Mouse (Mus musculus) urinary bladder, postnatal 36 days (tissue): ENCODE measurements around the gene Tapbpl.
A peak's percentile ranks its signal among the peaks of the same experiment; 100 is the strongest.

Experiments used
- DNase-seq, 2 experiments: peaks; one replicate each; pipeline ENCODE4 v3.0.0; 2022; ENCODE audit warnings: low spot score in 2 of 2, mixed read lengths in 1 of 2

Tapbpl gene

DNA sequence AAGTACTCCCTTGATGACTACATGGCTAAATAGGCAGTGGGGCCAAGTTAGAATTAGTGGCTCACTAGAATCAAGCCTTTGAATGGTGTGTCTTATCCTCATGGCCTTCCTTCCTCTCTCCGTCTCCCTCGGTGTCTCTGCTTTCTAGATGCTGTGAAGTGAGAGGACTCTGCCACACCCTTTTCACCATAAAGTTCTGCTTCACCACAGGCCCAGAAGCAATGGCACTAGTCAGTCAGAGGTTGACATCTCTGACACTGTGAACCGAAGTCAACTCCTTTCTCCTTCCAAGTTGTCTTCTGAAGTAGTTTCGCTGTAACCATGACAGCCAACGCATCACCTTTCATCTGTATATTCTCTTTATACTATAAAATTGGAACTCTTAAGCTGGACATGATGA, 7.9 kb upstream of the Tapbpl start:
- DNase-seq, result no peak

DNA sequence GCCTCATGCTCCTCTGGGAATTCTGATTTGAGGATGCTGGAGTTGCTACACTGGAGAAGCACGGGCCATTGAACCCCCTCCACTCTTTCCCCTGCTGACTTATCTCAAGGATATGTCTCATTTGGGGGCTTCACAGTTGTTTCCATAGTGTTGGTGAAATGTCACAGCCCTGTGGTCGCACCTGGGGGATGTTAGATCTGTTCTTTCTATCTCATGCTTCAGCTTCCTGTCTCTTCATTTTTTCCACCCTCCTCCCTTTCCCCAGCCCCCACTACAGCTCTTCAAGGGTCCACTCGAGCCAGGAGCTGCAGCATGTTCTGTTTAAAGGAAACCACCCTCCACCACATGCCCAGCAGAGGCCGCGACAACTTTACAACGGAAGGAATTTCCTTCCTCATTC, 6.7 kb upstream of the Tapbpl start:
- DNase-seq, result no peak

- DNase-seq, result no peak
Measured at GRCm38 (mm10) chr6:125237421-125237820, 5.8 kb upstream of the Tapbpl start.

- DNase-seq, result no peak
Measured at GRCm38 (mm10) chr6:125236782-125237181, 5.1 kb upstream of the Tapbpl start, which contains the start of gene Cd27. TSS of gene Cd27 (minus strand) at chr6:125237010.

DNA sequence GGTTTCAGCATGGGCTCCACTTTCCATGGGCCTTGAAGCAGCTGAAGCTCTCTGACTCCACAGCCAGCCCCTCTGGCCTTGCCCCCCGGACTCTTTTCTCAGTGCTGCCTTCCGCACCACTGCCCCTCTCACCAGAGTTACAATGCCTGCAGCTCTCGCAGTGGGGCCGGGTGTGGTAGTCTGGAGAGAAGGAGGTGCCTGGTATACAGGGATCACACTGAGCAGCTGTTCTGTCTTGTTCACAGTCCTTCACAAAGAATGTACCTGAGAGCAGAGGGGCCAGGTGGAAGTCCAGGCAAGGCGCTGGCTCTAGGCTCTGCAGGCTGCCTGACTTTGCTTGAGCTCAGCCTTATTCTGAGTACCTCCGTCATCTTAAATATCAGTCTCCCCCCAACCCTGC, 4.7 kb upstream of the Tapbpl start:
- DNase-seq, result no peak

GRCm38 (mm10) chr6:125234520-125234828, 2.8 kb upstream of the Tapbpl start:
- DNase-seq, result no peak

DNA sequence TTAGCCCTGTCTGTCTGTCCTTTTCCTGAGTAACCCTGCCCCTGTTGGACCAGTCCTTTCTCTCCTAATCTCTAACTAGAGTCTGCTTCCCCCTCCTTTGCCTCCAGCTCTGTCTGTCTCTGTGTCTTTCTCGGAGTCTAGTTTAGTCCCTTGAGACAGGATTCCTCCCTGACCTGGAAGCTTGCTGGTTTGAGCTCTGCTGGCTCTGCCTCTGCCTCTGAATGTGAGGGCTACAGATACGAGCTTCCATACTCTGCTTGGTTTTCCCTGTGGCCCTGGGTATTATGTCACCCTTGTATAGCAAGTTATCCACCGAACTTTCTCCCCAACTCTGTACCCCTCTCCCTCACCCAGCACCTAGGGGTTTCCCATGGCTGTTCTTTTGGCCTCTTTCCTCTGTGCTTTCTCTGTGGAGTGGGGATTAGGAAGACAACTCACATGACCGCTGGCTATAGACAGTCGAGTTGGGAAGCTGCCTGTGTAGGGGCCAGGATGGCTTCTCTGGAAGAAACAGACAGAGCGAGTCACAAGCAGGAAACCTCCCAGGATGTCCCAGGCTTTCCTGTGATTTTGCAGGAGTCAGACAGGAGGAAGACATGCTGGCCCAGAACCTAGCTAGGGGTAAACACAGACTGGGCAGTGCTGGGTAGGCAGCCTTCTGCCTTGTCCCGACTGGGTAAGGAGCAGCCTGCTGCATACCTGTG, 2.3 kb upstream of the Tapbpl start:
- no peak for DNase-seq

DNA sequence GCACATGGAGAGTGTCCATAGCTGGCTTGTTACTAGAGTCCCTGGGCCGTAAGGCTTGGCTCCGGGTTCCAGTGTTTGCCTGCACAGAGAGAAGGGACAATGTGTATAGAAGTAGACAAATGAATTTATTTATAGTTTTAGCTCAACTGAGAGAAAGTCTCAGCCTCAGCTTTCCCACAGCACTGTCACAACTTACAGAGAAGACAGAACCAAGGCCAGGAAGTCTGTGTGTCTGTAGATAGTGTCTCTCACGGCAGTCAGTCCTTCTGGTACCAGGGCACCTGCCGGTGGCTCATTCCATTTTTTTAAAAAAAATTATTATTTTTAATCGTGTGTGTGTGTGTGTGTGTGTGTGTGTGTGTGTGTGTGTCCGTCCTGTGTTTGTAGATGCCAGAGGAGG, 856 bp upstream of the Tapbpl start:
- DNase-seq, result no peak

DNA sequence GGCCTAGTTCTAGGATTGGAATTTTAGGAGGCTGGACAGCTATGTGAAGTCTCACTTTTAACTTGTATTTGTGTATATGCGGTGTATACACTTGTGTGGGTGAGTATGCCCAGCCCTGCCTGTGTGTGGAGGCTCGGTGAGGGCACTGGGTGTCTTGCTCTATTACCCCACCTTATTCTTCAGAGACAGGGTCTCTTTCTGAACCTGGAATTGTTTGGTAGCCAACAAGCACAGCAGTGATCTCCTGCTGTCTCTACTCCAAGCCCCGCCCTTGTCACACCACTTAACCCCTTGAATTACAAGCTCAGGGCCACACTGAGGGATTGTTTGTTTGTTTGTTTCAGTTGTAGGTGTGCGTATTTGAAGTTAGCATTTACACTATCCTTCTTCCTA, 381 bp upstream of the Tapbpl start:
- no peak for DNase-seq

DNA sequence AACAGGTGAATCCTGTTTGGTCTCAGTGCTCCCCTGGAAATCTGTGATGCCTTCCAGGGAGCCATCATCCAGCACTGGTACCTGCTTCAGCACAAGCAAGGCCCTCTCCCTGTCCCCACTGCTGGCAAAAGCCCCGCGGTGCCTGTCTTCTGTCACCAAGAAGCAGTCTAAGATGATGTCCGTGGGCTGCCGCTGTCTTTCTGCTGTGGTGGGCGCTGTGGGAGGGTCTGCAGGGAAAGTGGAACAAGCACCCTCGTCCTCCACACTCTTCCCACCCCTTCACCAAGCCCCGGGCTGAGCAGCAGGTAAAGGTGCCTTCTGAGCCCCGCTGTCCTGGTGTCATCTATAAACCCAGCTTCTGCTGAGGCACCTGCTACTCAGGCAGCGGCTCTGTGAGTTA, 1.1 kb downstream of the Tapbpl start:
- no peak for DNase-seq

DNA sequence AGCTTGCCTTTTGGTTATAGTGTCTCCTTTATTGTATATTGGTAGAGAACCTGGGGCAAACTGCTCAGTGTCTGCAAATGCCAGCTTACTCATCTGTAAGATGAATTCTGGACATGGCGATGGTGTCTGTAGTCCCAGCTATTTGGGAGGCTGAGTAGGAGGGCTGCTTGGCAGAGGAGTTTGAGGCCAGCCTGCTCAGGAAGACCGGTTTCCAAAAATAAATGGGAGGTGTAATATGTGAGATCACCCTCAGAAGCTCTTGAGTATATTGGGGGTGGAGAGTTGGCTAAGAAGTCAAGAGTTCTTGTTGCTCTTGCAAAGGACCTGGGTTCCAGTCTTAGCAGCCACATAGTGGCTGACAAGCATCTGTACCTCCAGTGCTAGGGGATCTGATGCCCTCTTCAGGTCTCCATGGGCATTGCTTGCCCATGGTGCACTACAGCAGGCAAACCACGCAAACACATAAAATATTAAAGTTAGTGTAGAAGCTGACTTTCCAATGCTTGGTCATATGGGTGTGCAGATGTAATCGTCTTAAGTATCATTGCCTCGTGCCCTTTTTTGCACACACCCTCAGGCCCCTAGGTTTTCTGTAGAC, 6.0 kb downstream of the Tapbpl start:
- no peak for DNase-seq

DNA sequence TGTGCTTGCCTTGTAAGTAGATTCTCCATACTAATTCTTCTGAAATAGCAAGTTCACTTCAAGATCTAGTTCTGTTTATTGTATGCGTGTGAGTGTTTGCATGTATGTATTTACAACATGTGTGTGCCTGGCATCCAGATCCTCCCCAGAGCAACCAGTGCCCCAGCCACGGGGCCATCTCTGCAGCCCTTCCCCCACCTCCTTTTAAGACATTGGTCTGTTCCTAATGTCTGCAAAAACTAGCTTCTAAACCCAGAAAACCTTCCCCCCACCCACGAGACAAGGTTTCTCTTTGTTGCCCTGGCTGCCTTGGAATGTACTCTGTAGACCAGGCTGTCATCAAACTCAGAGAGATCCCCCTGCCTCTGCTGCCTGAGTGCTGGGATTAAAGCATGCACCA, 9.1 kb downstream of the Tapbpl start:
- no peak for DNase-seq

DNA sequence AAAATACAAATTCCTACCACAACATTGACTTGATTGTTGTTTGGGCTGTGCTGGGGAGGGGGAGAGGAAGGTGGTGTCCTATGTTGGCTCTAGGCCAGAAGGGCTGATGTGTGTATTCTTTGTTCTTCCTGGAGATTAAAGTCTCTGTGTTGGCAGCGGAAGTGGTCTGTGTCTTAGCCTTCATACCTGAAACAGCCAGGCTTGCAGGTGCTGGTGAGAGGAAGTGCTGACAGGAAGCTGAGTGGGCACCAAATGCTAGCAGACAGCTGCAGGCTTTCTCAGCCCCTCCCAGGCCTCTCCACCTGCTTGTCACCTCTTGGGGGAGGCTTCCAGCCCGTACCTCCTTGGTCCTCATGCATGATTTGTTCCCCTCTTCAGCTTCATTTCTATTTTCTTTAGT, 9.5 kb downstream of the Tapbpl start:
- DNase-seq, result no peak

DNA sequence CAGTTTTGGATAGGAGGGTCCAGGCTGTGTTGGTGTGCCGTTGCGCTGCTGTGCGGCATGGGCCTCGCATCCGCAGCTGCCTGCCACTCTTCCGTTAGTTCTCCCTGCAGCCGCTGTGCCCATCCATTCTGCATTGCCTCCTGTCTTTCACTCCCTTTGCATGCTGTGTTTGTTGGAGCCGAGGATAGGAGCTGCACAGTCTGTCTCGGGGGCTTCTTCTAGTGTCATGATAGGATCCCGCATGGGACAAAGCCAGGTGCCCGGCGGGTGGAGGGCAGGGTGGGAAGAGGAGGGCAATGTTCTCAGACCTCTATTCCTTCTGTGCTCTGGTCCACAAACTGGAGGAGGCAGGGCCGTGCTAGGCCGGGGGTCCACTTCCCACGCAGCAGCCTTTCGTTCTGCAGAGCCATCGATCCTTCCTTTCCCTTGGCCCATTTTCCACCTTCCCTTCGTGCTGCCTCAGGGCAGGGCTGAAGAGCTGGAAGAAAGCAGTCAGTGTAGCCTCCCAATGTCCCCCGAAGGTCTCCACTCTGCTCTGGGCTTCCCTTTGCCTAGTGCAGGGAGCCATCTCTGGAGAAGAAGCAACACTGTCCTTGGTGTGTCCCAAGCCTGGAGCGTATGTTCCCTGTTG, 10.4 kb downstream of the Tapbpl start:
- DNase-seq, result no peak

- DNase-seq, result peak; percentile 30 to 33
Measured at GRCm38 (mm10) chr6:125218963-125219362, 12.7 kb downstream of the Tapbpl start.

DNA sequence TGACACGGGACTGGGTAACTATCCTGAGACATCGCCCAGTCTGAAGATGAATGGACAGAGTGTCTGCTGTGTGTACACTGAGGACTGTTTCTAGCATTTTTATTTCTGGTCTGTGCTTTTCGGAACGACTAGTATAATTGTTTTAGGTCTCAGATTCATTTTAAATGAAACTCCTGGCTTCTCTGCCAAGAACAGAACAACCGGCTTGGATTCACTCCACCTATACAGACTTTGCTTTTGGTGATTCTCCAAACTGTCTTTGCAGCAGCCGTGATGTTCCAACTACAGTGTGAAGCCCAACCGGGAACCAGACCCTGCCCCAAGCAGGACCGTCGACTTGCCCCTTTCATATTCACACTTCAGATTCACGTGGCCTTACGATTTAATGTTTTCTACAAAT, 13.8 kb downstream of the Tapbpl start:
- no peak for DNase-seq

- DNase-seq, result no peak
Measured at GRCm38 (mm10) chr6:125216898-125217297, 14.8 kb downstream of the Tapbpl start.

GRCm38 (mm10) chr6:125215148-125215954, 16.3 kb downstream of the Tapbpl start, which contains the start of gene Vamp1:
TSS of gene Vamp1 (plus strand) at chr6:125215551.
- peak; percentile 92 to 94 for DNase-seq

- no peak for DNase-seq
Measured at GRCm38 (mm10) chr6:125213715-125214114, 17.9 kb downstream of the Tapbpl start.

DNA sequence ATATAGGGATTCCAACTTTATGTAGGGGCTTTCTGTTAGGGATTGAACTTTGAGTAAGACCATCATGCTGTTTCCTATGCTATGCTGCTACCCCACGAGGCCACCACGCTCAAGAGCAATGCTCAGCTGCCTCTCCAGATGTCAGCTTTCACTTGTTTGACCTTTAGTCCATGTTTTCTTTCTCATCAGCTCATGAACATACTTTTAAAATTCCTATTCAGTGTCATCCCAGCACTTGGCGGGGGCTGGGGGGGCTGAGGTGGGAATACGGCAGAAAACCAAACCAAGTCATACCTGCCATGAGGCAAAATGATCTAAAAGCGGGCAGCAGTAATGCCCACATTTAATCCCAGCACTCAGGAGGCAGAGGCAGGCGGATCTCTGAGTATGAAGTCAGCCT, 18.5 kb downstream of the Tapbpl start:
- DNase-seq, result no peak

DNA sequence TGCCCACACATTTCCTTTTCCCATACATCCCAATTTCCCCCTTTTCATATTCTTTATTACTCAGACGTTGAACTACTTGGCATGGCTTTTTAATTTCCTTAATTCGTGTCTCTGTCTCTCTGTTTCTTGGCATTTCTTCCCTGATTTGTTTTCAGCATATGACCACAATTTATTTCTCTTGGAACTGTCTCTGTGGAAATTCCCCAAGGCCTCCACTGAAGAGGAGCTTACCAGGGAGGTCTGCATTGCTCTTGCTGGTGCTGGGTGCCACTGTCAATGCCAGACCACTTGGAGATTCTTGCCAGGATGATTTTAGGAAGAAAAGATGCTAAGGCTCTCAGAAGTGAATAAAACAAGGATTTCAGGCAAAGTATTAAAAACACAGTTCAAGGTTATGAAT, 19.0 kb downstream of the Tapbpl start:
- DNase-seq, result no peak

DNA sequence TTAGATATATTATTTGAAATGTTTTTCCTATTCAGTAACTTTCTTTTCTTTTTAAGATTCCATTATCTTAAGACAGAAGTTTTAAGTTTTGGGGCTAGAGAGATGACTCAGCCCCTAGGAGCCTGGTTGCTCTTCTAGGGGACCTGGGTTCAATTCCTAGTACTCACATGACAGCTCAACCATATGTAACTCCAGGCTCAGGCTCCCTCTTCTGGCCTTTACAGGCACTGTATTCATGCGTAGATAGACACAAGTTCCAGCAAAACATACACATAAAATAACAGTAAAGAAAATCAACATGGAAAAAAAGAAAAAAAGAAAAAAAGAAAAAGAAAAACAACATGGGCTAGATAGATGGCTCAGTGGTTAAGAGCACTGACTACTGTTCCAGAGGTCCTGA, 21.2 kb downstream of the Tapbpl start:
- no peak for DNase-seq

- no peak for DNase-seq
Measured at GRCm38 (mm10) chr6:125197166-125197565, 34.5 kb downstream of the Tapbpl start.
